Mouse (Mus musculus): ENCODE measurements at regions not wholly inside any gene's neighbourhood (a gene's known extent, or its start where the extent isn't known, plus 50 kb on each side); places are given as distances from the start of the nearest gene placed in this dataset.
A peak's percentile ranks its signal among the peaks of the same experiment; 100 is the strongest.

- no peak for DNase-seq (ENCODE audit: low spot score in 2 of 2)
Measured at GRCm38 (mm10) chr15:69389575-69389974, 2888.9 kb upstream of the Lrrc6 start.

- peak; percentile 60 to 75 for DNase-seq (ENCODE audit: low spot score in 2 of 2)
Measured at GRCm38 (mm10) chr15:69387466-69387865, 2886.8 kb upstream of the Lrrc6 start.

DNA sequence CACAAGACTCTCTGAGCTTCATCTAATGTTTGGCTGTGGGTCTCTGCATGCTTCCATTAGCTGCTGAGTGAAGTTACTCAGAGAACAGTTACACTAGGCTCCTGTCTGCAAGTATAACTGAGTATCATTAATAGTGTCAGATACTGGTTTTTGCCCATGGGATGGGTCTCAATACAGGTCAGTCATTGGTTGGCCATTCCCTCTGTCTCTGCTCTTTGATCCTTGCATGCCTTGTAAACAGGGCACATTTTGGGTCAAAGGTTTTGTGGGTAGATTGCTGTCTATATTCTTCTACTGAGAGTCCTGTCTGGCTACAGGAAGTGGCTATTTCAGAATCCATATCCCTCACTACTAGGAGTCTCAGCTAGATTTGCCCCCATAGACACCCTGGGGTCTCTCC is 2864.7 kb upstream of the Lrrc6 start:
- DNase-seq (ENCODE audit: low spot score in 2 of 2): no peak

DNA sequence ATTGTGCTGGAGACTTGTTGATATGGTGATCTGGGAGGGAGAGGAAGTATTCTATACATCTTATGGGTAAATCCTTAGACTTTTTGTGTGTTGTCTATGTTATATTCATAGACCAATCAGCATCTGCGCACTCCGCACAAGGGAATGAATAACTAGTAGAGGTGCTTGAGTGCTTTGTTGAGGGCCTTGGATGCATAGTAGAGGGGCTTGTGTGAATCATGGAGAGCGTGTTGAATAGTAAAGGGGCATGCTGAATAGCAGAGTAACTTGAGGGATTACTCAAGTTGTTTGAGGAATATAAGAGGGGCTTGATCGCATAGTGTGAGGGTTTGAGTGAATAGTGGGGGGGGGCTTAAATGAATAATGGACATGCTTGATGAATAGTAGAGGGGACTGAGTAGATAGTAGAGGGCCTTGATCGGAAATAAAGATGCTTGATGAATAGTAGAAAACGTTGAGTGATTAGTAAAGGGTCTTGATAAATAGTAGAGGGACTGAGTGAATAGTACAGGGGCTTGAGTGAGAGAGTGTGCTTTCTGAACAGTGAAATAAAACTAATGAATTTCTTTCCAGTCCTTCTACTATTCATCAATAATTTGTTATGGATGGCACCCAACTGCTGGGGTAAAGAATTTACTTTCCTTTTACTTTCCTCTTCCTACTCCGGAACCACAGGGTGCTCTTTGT is 2849.5 kb upstream of the Lrrc6 start:
- no peak for DNase-seq (ENCODE audit: low spot score in 2 of 2)

- no peak for DNase-seq (ENCODE audit: low spot score in 2 of 2)
Measured at GRCm38 (mm10) chr15:69346065-69346464, 2845.4 kb upstream of the Lrrc6 start.

- no peak for DNase-seq (ENCODE audit: low spot score in 2 of 2)
Measured at GRCm38 (mm10) chr15:69342759-69343158, 2842.0 kb upstream of the Lrrc6 start.

DNA sequence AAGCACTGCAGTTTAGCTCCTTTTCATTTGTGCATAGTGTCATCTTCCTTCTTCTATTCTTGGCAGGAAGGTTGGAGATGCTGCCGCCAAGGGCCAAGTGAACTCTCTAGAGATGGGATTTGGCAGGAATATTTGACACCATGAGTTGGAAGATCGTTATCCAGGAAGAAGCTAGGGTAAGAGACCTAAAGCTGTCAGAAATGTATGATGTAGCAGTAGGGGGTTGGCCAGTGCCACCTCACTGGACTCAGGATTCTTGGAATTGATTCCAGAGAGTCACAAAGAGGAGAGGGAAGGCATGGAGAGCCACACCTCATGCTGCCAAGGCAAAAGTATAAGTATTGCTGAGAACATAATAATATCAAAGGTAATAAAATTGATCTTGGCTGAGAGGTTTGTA is 2835.8 kb upstream of the Lrrc6 start:
- no peak for DNase-seq (ENCODE audit: low spot score in 2 of 2)

GRCm38 (mm10) chr15:69326537-69326936 is 2825.8 kb upstream of the Lrrc6 start:
- DNase-seq (ENCODE audit: low spot score in 2 of 2): peak in 1 of 2 experiments; percentile 8

- DNase-seq (ENCODE audit: low spot score in 2 of 2): no peak
Measured at GRCm38 (mm10) chr15:69303100-69303499, 2802.4 kb upstream of the Lrrc6 start.

DNA sequence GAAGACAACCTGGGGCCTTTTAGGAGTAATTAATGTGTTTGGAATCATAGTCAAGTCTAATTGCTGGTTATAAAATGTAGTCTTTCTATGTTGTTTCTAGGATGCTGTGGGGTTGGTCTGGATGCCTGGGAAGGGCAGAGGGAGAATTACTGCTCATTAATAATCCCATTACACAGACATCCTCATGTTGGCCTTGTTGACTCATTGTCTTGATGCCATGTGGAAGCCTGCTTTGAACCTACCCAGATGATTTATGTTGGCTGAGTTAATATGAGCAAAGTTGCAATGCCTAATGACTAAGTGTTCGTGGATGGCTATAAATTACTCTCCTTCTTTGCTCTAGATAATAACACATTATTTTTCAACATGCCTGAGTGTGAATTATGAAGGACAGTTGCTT is 2790.6 kb upstream of the Lrrc6 start:
- DNase-seq (ENCODE audit: low spot score in 2 of 2): no peak

DNA sequence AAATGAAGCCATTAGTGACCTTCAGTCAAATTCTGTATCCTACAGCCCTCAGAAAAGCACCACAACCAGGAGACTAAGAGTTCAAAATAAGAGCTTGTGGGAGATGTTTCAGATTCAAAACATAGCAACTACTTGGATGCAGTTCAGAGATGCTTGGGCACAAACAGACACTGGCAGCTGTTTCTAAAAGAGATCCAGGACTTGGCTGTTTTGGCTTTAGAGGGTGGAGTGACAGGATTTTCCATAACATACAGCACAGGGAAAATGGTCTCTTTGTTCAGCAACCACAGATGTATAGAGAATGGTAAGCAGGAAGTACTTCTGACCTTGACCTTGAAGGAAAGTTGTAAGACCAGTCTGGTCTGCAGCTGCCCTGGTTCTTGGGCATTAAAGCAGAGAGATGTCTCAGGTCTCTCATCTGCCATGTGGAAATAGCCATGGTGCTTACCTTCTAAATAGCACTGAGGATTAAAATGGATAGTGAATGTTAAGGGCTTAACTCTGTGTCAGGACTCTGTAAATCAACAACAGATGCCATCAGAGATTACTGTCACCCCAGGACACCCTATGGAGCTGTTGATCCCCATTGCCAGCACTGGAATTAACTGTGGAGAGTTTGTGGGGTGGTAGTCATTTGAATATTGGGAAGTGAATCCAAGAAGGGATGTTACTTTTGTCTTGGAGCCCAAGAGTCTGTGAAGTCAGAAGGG is 2775.0 kb upstream of the Lrrc6 start:
- no peak for DNase-seq (ENCODE audit: low spot score in 2 of 2)

DNA sequence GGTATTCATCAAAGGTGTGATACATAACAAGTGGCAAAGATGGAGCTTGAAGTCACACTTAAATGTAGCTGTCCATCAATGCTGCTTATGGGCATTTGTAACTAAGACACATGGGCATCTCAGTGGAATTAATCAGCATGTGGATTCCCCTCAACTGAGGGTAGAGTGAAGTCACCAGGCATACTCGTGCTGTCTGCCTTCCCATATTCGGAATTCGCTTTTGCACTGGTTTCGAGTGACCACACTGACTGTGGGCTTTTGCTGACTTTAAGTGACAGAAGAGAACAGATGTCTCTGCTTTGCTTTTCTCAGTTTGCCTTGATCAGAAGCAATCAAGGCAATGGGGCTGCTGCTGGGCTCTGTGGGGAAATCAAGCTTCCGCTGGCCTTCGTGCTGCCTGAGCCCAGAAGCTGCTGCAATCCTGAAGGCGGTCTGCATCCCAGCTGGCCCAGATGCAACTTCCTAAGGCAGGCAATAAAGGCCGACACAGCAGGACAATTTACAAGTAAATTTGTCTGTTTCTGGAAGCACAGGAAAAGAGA is 2773.6 kb upstream of the Lrrc6 start:
- DNase-seq (ENCODE audit: low spot score in 2 of 2): no peak

GRCm38 (mm10) chr15:69273518-69273917 is 2772.8 kb upstream of the Lrrc6 start:
- DNase-seq (ENCODE audit: low spot score in 2 of 2): no peak

DNA sequence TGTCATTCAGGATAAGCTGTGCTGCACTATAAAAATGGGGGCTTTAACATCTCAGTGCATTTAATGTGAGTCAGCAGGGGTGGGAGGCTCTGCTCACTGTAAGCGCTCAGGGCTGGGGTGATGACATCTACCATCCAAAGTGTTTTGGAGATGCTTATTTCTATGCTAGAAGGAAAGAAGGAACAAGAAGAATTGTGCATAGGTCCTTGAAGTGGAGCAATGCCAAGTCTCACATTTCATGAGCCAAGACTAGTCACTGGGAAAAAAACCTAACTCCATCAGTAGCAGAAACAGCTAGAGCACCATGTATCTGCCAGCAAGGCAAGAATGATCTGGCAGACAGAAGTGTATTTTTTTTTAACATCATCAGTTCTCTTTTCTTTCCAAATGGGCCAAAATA is 2761.2 kb upstream of the Lrrc6 start:
- DNase-seq (ENCODE audit: low spot score in 2 of 2): peak in 1 of 2 experiments; percentile 26

GRCm38 (mm10) chr15:69257161-69257778 is 2756.6 kb upstream of the Lrrc6 start:
- no peak for DNase-seq (ENCODE audit: low spot score in 2 of 2)

GRCm38 (mm10) chr15:69253698-69254097 is 2753.0 kb upstream of the Lrrc6 start:
- DNase-seq (ENCODE audit: low spot score in 2 of 2): no peak

DNA sequence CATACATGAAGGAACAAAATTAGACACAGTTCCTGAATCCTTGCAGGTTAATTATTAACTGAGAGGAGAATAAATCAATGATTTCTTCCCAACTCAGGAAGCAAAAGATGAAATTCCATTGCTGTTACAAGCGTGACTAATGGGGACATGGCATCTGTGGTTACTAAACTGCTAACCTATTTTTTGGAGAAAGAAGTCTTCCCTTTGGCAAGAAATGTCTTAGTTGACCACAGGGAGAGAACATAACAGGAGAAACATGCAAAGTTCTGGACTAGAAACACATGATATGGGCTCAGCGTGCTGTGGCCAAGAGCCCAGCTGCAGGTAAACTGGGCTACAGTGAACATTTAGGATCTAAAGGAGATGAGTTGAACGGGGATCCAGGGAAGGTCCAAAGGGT is 2751.4 kb upstream of the Lrrc6 start:
- DNase-seq (ENCODE audit: low spot score in 2 of 2): no peak

DNA sequence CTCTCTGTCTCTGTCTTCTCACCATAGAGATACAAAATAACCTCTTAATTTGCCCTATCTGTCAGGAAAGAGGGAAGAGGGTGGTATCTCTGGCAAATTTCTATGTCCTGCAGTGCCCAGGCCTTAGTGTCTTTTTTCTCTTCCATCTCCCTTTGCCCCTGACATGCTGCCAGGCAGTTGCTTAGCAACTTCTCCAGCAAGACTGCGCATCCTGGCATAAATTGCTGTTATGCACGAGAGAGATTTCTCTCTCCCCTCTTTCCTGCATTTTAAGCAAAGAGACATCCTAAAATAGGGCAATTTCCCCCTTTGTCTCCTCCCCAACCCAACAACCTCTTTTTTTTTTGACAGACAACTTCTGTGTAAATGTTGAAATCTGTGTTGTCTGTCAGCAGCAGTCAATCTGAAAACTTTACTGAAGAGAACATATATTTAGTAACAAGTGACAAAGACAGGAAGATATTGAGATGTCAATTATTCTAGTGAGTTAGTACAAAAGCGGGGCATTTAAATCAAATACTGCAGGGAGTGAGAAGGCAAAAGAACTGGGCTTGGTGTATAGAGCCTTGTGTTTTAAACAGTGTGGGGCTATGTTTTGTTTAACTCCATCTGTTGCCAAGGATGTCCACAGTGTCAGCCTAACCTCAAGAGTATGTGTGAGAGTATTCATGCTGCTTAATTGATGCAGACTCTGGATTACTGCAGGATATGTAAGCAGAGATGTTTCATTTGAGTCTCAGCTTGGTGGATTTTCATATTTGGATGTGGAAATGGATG is 2745.7 kb upstream of the Lrrc6 start:
- DNase-seq (ENCODE audit: low spot score in 2 of 2): peak in 1 of 2 experiments; percentile 36

- DNase-seq (ENCODE audit: low spot score in 2 of 2): peak in 1 of 2 experiments; percentile 9
Measured at GRCm38 (mm10) chr15:69235271-69235670, 2734.6 kb upstream of the Lrrc6 start.

DNA sequence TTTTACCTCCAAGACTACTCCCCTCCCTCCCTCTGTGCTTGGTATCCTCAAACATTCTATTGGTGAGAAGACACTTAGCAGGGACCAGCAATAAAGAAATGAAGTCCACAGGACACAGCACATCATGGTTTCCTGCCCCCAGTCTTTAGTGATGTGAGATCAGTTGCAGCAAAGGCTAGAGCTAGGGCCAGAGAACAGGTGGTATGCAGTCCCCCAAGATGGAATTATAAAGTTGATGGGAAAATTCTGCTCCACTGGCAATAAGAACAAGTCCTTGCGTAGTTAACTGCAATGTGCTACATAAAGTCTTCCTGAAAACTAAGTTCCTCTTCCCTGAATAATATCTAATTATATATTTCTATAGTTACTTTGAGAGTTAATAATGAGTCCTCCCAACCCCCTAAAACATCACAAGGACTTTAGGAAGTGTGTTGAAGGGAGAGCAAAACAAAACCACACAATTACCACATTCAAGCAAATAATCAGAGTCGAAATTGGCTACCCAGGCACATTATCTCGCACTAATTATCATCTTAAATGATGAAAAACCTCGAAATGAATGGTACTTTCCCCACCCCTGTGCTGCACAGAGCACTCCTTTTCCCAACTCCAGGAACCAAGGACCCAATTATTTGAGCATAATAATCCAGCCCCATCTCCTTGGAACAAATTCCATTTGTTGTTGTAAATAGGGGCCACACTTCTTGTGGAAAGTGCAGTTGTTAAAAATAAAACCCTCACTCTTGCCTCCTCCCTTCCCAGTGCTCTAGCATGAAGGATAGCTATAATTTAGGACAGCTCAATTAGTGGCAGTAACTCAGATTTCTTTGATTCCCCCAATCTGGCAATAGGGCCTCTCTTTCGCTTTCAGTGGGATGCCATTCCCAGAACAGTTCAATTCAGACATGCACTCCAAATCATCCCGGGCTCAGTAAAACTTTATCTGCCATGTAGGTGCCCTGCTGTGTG is 2724.2 kb upstream of the Lrrc6 start:
- peak in 1 of 2 experiments; percentile 5 for DNase-seq (ENCODE audit: low spot score in 2 of 2)

Data from layer of hippocampus, adult 8-10 months (tissue).